Mouse (Mus musculus) 3T3-L1 (cell line): ENCODE data around the gene Pip5k1b.

Experiments used
- DNase-seq: peaks from one replicate; pipeline ENCODE4 v3.0.0-alpha.2; 2015; ENCODE audit warnings: low read depth, low spot score

Gene Pip5k1b

DNA sequence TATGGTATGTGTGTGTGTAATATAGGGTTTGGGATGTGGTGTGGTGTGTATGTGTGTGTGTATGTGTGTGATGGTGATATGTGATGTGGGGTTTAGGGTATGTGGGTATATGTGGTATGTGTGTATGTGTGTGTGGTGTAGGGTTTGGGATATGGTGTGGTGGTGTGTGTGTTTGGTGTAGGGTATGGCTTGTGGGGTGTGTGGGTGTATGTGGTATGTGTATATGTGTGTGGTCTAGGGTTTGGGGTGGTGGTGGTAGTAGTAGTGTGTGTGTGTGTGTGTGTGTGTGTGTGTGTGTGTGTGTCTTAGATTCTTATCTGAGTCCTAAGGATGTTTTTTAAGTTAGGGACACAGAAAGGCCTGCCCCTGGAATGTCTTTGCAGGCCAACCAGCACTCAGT is 37.3 kb downstream of the Pip5k1b start:
- no peak for DNase-seq

GRCm38 (mm10) chr19:24517057-24517456 is 38.6 kb downstream of the Pip5k1b start:
- no peak for DNase-seq

DNA sequence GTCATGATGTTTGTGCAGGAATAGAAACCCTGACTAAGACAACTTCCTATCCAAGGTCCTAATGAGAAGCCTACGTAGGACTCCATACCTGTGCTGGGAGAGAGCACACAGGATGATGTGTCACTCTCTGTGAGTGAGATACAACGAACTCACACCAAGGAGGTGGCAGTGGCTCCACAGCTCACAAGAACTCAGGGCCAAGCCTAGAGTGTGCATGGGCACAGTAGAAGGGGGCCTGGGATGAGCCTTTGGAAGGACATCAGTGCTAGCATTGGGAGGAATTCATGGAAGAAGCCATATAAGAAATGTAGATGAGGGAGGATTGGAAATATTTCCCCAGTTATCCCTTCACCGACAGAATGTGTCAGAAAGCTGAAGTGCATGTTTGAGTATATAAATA is 39.7 kb downstream of the Pip5k1b start:
- no peak for DNase-seq

GRCm38 (mm10) chr19:24514661-24515642 is 40.7 kb downstream of the Pip5k1b start:
- DNase-seq, result no peak

GRCm38 (mm10) chr19:24513105-24513843 is 42.4 kb downstream of the Pip5k1b start:
- no peak for DNase-seq

DNA sequence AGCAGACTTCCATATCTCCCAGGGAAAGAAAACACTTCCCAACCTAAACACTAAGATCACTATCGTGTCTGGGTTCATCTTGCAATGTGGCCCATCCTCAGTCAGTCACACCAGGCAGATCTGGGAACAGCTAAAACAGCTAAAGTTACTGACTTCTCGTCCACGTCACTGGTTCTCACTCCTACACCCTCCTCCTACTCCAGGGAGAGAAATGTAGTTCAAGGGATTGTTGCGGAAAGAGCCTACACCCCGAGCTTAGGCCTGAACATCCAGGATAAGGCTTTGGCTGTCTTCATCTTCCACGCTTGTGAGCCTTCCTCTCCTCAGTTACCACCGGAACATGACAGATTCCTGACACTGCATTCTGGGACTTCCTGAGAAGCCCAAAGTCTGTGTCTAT is 43.7 kb downstream of the Pip5k1b start:
- DNase-seq, result no peak

DNA sequence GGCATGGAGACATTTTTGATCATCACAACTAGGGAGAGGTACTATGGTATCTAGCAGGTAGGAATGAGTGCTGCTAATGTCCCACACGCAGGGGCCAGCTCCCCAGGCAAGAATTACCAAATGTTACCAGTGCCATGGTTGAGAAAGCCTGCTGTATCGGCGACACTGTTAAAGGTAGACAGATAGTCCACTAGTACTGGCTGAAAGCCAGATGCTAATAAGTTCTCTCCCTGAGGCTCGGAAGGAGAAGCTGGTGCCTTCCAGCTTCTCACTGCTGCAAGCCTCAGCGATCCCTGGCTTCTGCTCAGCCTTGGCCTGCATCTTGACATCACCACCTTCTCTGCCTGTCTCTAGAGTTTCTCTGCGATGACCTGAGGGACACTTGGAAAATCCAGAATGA is 46.3 kb downstream of the Pip5k1b start:
- no peak for DNase-seq

DNA sequence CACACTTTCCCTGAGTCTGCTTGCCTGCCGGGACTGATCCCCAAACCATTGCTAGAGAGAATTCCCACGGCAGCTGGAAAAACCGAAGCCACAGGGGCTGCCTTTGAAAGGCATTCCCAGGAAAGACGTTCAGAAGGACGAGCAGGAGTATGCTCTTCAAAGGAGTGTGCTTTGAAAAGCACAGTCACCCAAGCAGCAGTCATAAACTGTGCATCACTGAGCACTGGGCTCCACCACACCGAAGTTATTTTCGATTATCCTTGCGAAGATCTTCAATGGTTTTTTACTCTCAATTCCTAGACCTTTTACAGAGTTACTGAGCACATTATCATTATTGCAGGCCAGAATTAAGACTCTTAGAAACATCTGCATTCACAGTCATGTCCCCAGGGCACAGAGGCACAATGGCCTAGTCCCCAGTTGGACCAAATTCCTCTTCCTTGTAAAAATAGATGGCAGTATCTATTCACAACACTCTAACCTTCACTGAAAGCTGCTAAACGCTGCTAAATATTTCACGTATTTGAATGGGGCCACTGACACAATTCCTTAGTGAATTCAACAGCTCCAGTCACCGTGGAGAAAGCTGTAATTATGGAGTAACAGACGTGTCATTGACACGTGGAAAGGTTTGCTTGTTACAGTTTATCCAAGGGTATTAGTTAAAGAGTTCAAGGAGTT is 47.4 kb downstream of the Pip5k1b start:
- no peak for DNase-seq

DNA sequence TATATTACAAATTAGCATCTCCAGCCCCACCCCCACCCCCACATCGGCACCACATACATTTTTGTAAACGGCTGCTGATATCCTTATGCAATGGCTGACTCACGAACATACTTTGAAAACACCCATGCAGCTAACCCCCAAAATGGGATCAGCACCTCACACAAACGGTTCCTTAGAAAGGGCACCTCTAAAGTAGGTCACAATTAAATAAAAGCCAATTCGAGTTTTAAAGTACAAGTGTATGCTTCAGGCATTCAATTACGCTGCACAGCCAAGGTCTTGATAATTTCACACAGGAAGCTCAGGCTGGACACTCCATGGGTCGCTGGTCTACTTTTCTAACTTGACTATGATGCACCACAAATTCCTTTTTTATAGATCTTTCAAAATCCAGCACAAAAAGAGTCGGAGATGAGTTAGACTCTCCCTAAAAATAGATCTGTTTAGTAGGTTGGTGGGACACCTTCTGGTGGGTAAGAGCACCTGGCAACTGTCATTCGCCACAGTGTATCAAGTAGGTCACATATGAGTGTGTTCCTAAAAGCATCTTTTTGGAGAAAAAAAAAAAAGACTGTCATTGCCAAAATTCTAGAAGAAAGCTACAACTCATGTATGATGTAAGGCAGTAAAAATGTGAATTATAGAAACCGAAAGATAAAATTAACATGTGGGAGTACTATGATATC is 52.8 kb downstream of the Pip5k1b start:
- no peak for DNase-seq

- no peak for DNase-seq
Observed at GRCm38 (mm10) chr19:24501525-24501924, 54.1 kb downstream of the Pip5k1b start.

DNA sequence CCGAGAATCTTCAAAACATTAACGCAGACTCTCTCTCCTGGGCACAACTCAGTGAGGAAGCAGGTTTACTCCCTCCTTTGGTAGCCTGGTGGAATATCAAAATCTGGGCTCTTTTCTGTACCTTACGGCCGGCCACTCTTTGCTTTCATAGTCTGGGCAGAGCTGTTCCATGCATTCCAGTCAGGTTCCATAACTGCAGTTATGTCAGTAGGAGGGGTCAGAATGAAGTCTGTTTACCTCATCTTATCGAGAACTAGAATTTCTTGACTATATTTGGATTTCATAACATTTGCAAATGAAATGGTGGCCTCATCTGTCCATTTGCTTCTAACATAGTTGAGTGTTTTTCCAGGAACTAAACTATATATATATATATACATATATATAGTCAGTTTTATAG is 55.2 kb downstream of the Pip5k1b start:
- DNase-seq, result no peak

DNA sequence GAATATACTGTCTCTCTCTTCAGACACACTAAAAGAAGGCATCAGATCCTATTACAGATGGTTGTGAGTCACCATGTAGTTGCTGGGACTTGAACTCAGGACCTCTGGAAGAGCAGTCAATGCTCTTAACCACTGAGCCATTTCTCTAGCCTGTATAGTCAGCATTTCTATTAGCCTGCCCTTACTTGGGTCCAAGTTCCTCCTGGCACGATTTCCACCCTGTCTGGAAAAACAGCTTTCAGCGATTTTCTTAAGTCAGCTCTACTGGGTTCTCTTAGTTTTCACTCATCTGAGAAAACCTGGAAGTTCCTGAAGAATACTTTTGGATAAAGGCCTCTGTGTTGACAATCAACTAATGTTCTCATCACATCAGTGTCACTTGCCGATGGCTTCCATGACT is 56.4 kb downstream of the Pip5k1b start:
- no peak for DNase-seq

DNA sequence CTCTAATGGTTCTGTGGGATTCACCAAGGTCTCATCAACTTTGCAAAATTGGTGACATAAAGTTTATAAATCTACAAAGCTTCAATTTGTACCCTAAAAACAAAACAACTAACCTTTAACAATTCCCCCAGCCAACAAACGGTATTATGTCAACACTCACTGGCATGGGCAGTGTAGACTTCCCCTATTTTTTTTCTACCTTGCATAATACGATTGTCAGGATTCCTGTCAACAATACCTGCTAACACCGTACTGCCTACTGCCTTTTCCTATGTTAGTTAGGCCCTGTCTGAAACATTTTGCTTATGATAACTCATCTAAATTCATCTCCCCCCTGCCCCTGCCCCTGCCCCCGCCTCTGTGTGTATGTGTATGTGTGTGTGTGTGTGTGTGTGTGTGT is 61.8 kb downstream of the Pip5k1b start:
- no peak for DNase-seq

DNA sequence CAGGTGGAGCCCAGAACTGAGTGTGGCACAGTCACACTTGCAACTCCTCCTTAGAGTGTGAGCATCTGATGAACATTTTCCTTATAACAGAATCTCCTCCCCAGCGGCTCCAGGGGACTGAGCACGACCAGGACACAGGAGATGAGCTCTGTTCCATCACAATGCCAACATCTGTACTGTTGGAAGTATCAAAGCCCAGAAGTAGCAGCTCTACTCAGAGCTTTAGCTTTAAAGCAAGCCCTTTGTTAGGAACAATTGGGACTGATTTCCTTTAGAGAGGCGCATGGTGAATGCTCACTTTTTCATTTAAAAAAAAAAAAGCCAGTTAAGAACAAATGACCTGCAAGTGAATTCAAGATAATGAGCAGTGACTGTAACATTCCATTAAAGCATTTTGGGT is 63.8 kb downstream of the Pip5k1b start:
- DNase-seq, result no peak

GRCm38 (mm10) chr19:24490275-24490674 is 65.4 kb downstream of the Pip5k1b start:
- no peak for DNase-seq

DNA sequence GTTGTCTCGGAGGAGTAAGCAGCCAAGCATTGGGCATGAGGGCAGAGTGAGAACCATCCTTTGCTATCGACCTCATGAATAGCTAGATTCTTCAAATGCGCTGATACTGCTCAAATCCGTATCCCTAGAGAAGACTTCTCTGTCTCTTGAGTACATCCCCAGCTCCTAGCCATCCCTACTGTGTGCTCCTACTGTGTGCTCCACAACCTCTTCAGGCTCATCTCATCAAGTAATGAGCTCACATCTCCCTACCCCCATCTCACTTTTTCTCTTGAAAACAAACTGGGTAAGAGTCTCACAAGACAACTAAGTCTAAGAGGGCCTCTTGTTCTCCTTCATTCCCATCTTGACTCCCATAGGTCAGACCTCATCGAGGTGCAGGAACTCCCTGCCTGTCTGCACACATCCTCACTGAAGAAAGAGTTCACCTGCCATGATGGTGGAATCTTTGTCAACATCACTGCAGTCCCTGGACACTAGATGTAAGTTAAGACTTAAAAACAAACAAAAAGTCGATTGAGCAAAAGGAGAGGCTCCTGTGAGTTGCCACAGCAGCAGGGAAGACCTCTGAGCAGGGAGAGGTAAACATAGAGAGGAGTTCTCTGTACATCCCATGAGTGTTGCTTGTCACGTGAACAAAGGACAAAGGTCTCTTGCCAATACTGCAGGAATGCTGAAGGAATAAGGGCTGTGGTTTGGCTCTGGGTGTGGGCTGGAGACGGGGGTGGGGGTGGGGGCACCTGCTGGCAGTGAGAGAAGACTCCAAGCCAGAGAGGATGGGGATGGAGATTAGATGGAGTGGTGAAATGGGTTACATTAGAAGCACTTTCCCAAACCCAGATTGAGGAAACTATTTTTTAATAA is 69.0 kb downstream of the Pip5k1b start:
- DNase-seq, result no peak

- DNase-seq, result no peak
Observed at GRCm38 (mm10) chr19:24484612-24485194, 71.0 kb downstream of the Pip5k1b start.

DNA sequence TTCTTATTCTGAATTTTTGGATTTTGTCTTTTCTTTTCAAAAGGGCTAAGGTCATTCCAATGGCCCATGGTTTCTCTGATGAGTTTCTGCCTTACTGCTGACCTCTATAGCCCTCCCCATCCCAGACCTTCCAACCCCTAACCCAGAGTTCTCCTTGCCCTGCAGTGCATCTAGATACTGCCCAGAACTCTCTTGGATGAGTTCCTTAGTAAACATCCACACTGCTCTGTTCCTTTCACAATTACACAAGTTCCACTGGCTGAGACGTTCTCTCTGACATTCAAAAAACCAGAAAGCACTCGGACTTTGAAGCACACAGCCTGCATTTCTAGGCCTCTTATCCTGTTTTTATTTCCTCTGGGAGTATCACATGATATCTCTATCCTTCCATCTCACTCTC is 74.8 kb downstream of the Pip5k1b start:
- no peak for DNase-seq

DNA sequence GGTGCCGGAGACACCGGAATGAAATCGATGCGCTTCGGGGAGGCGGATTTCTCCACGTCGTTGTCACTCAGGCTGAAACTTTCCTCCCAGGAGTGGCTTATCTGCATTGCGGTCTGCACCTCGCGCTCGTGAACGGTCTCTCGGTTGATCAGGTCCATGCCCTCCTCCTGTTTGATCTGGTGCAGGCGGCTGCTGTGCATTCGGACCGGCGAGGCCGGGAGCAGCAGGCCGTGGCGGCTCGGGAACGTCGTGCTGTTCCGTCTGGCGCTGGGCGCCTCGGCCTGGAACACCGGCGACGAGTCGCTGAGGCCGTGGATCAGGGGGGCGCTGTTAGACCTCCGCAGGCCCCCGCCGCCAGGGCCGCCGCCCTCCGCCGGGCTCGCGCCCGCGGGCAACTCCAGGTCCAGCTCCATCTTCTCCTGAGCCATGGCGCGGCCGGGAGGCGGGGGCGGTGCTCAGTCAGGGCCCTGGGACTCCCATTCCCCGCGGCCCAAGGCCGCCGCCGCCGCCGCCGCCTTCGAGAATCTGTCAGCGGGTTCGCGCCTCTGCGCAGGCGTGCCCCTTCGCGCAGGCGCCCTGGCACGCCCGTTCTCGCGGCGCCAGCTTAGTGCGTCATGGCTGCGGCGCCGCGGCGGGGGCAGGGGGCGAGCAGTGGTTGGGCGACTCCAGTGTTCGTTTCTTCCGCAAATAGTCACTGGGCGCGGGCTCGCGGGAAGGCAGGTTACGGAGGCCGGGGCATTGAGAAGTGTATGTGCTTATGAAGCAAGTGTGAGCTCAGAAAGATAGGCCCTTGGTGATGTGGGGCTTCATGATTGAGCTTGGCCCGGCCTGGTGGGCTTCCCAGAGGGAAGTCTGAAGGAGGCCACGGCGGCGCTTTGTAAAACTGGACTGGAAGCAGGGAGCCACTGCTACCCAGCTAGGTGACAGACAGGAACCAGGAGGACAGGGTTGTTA is 78.5 kb downstream of the Pip5k1b start, which contains the start of gene Fam122a:
Fam122a (minus strand) TSS at position 428 of the 954 bp plus-strand sequence.
- peak; percentile 87 for DNase-seq
